Mouse (Mus musculus): Measurements from ENCODE around the gene Tax1bp3. TPM values are rescaled to one million over a fixed set of nuclear protein-coding genes. Genes with fewer than 3 reads are reported as not detected.
A peak's percentile ranks its signal among the peaks of the same experiment; 100 is the strongest.

Tax1bp3 gene
- polyA plus RNA-seq, 1 experiment from 2014 or later = 270 TPM

GRCm38 (mm10) chr11:73198603-73199229 lies 21.8 kb downstream of the Tax1bp3 start, which contains the start of gene Ctns:
Ctns (minus strand) TSS chr11:73199042.
- Histone ChIP-seq H3K4me1 (ENCODE audit: control insufficient read depth in 2 of 2, insufficient read depth in 2 of 2, low read length in 2 of 2) (peaks cover 0 to 8% of the 10 kb centered on the region in 2 experiments; a peak in 2 of 4 replicates), H3K4me2 (ENCODE audit: low read length) (peak within 1 kb of the TSS; percentile 98), H3K9me3 (ENCODE audit: control insufficient read depth, low read length) (no peaks in the 10 kb centered on the region), H3K9ac (ENCODE audit: low read length) (peak within 1 kb of the TSS; percentile 87), H3K36me3 (ENCODE audit: control insufficient read depth, insufficient read depth, low read length) (peaks cover 14% of the 10 kb centered on the region; the same call in 1 of the 2 replicates), H3K27ac (replicated peaks in 1 of 2; ENCODE audit: control insufficient read depth in 1 of 2, insufficient read depth in 1 of 2, low read depth in 2 of 2, low read length in 2 of 2) (peak within 1 kb of the TSS in 1 of 2 experiments; percentile 55; a peak in 1 of 4 replicates), H3K27me3 (ENCODE audit: control insufficient read depth, insufficient read depth, low read length) (no peaks in the 10 kb centered on the region), H3K4me3 (ENCODE audit: control insufficient read depth in 1 of 2, insufficient read depth in 1 of 2, low read depth in 1 of 2, low read length in 2 of 2) (peak within 1 kb of the TSS; percentile 55 to 81)
- WGBS = under 1% methylated on average over 22 of the region's 22 CpGs
- peak; percentile 94 for ATAC-seq (ENCODE audit: insufficient number of reproducible peaks, insufficient read depth, low FRiP score, low read depth)

GRCm38 (mm10) chr11:73199230-73199712 lies 22.4 kb downstream of the Tax1bp3 start, which contains the start of gene Shpk:
Shpk (plus strand) TSS chr11:73199460.
- no peaks in the 10 kb centered on the region for H3K27me3 ChIP-seq (ENCODE audit: control insufficient read depth, insufficient read depth, low read length)
- peak within 1 kb of the TSS; percentile 55 to 81 for H3K4me3 ChIP-seq (ENCODE audit: control insufficient read depth in 1 of 2, insufficient read depth in 1 of 2, low read depth in 1 of 2, low read length in 2 of 2)
- peak within 1 kb of the TSS; percentile 87 for H3K9ac ChIP-seq (ENCODE audit: low read length)
- peak within 1 kb of the TSS in 1 of 2 experiments; percentile 55; a peak in 1 of 4 replicates for H3K27ac ChIP-seq (replicated peaks in 1 of 2; ENCODE audit: control insufficient read depth in 1 of 2, insufficient read depth in 1 of 2, low read depth in 2 of 2, low read length in 2 of 2)
- peak; percentile 98 for ATAC-seq (ENCODE audit: insufficient number of reproducible peaks, insufficient read depth, low FRiP score, low read depth)
- WGBS = under 1% methylated on average over 32 of the region's 32 CpGs
- H3K36me3 ChIP-seq (ENCODE audit: control insufficient read depth, insufficient read depth, low read length) = peaks cover 14% of the 10 kb centered on the region; the same call in 1 of the 2 replicates
- peaks cover 0 to 8% of the 10 kb centered on the region in 2 experiments; a peak in 2 of 4 replicates for H3K4me1 ChIP-seq (ENCODE audit: control insufficient read depth in 2 of 2, insufficient read depth in 2 of 2, low read length in 2 of 2)
- H3K9me3 ChIP-seq (ENCODE audit: control insufficient read depth, low read length) = no peaks in the 10 kb centered on the region
- H3K4me2 ChIP-seq (ENCODE audit: low read length) = peak within 1 kb of the TSS; percentile 98

- WGBS = 3% methylated on average over 12 of the region's 12 CpGs
- Histone ChIP-seq H3K36me3 (ENCODE audit: control insufficient read depth, insufficient read depth, low read length) (peaks cover 14% of the 10 kb centered on the region; the same call in 1 of the 2 replicates), H3K4me1 (ENCODE audit: control insufficient read depth in 2 of 2, insufficient read depth in 2 of 2, low read length in 2 of 2) (peaks cover 0 to 8% of the 10 kb centered on the region in 2 experiments; a peak in 2 of 4 replicates), H3K27me3 (ENCODE audit: control insufficient read depth, insufficient read depth, low read length) (no peaks in the 10 kb centered on the region), H3K27ac (replicated peaks in 1 of 2; ENCODE audit: control insufficient read depth in 1 of 2, insufficient read depth in 1 of 2, low read depth in 2 of 2, low read length in 2 of 2) (no peak overlapping the region), H3K9ac (ENCODE audit: low read length) (peak overlapping the region; percentile 87), H3K4me3 (ENCODE audit: control insufficient read depth in 1 of 2, insufficient read depth in 1 of 2, low read depth in 1 of 2, low read length in 2 of 2) (peak overlapping the region; percentile 55 to 81), H3K4me2 (ENCODE audit: low read length) (peak overlapping the region; percentile 98), H3K9me3 (ENCODE audit: control insufficient read depth, low read length) (no peaks in the 10 kb centered on the region)
- no peak for ATAC-seq (ENCODE audit: insufficient number of reproducible peaks, insufficient read depth, low FRiP score, low read depth)
Observed at GRCm38 (mm10) chr11:73199879-73200278, 23.0 kb downstream of the Tax1bp3 start.

- H3K4me1 ChIP-seq (ENCODE audit: control insufficient read depth in 2 of 2, insufficient read depth in 2 of 2, low read length in 2 of 2) = peaks cover 0 to 8% of the 10 kb centered on the region in 2 experiments; a peak in 2 of 4 replicates
- H3K9ac ChIP-seq (ENCODE audit: low read length) = no peak overlapping the region
- ATAC-seq (ENCODE audit: insufficient number of reproducible peaks, insufficient read depth, low FRiP score, low read depth) = no peak
- H3K27me3 ChIP-seq (ENCODE audit: control insufficient read depth, insufficient read depth, low read length) = no peaks in the 10 kb centered on the region
- H3K36me3 ChIP-seq (ENCODE audit: control insufficient read depth, insufficient read depth, low read length) = peaks cover 3% of the 10 kb centered on the region; the same call in 1 of the 2 replicates
- no peaks in the 10 kb centered on the region for H3K9me3 ChIP-seq (ENCODE audit: control insufficient read depth, low read length)
- no peak overlapping the region for H3K4me3 ChIP-seq (ENCODE audit: control insufficient read depth in 1 of 2, insufficient read depth in 1 of 2, low read depth in 1 of 2, low read length in 2 of 2)
- 68% methylated on average over 2 of the region's 2 CpGs for WGBS
- no peak overlapping the region for H3K4me2 ChIP-seq (ENCODE audit: low read length)
- H3K27ac ChIP-seq (replicated peaks in 1 of 2; ENCODE audit: control insufficient read depth in 1 of 2, insufficient read depth in 1 of 2, low read depth in 2 of 2, low read length in 2 of 2) = no peak overlapping the region
Observed at GRCm38 (mm10) chr11:73201021-73201420, 24.1 kb downstream of the Tax1bp3 start.

- WGBS = 38% methylated on average over 4 of the region's 4 CpGs
- no peaks in the 10 kb centered on the region for H3K27me3 ChIP-seq (ENCODE audit: control insufficient read depth, insufficient read depth, low read length)
- ATAC-seq (ENCODE audit: insufficient number of reproducible peaks, insufficient read depth, low FRiP score, low read depth) = no peak
- H3K9ac ChIP-seq (ENCODE audit: low read length) = no peak overlapping the region
- no peak overlapping the region for H3K4me3 ChIP-seq (ENCODE audit: control insufficient read depth in 1 of 2, insufficient read depth in 1 of 2, low read depth in 1 of 2, low read length in 2 of 2)
- no peaks in the 10 kb centered on the region for H3K36me3 ChIP-seq (ENCODE audit: control insufficient read depth, insufficient read depth, low read length)
- no peak overlapping the region for H3K4me2 ChIP-seq (ENCODE audit: low read length)
- peaks cover 0 to 8% of the 10 kb centered on the region in 2 experiments; a peak in 2 of 4 replicates for H3K4me1 ChIP-seq (ENCODE audit: control insufficient read depth in 2 of 2, insufficient read depth in 2 of 2, low read length in 2 of 2)
- no peak overlapping the region for H3K27ac ChIP-seq (replicated peaks in 1 of 2; ENCODE audit: control insufficient read depth in 1 of 2, insufficient read depth in 1 of 2, low read depth in 2 of 2, low read length in 2 of 2)
- no peaks in the 10 kb centered on the region for H3K9me3 ChIP-seq (ENCODE audit: control insufficient read depth, low read length)
Observed at GRCm38 (mm10) chr11:73201597-73201996, 24.7 kb downstream of the Tax1bp3 start.

- H3K4me3 ChIP-seq (ENCODE audit: control insufficient read depth in 1 of 2, insufficient read depth in 1 of 2, low read depth in 1 of 2, low read length in 2 of 2) = no peak overlapping the region
- no peak overlapping the region for H3K9ac ChIP-seq (ENCODE audit: low read length)
- H3K9me3 ChIP-seq (ENCODE audit: control insufficient read depth, low read length) = no peaks in the 10 kb centered on the region
- no peaks in the 10 kb centered on the region for H3K27me3 ChIP-seq (ENCODE audit: control insufficient read depth, insufficient read depth, low read length)
- no peak overlapping the region for H3K4me2 ChIP-seq (ENCODE audit: low read length)
- H3K36me3 ChIP-seq (ENCODE audit: control insufficient read depth, insufficient read depth, low read length) = no peaks in the 10 kb centered on the region
- no peaks in the 10 kb centered on the region for H3K4me1 ChIP-seq (ENCODE audit: control insufficient read depth in 2 of 2, insufficient read depth in 2 of 2, low read length in 2 of 2)
- 80% methylated on average over 8 of the region's 8 CpGs for WGBS
- no peak for ATAC-seq (ENCODE audit: insufficient number of reproducible peaks, insufficient read depth, low FRiP score, low read depth)
- H3K27ac ChIP-seq (replicated peaks in 1 of 2; ENCODE audit: control insufficient read depth in 1 of 2, insufficient read depth in 1 of 2, low read depth in 2 of 2, low read length in 2 of 2) = no peak overlapping the region
Observed at GRCm38 (mm10) chr11:73203895-73204294, 27.0 kb downstream of the Tax1bp3 start.

- Histone ChIP-seq H3K9ac (ENCODE audit: low read length) (no peak overlapping the region), H3K4me1 (ENCODE audit: control insufficient read depth in 2 of 2, insufficient read depth in 2 of 2, low read length in 2 of 2) (no peaks in the 10 kb centered on the region), H3K27ac (replicated peaks in 1 of 2; ENCODE audit: control insufficient read depth in 1 of 2, insufficient read depth in 1 of 2, low read depth in 2 of 2, low read length in 2 of 2) (no peak overlapping the region), H3K36me3 (ENCODE audit: control insufficient read depth, insufficient read depth, low read length) (no peaks in the 10 kb centered on the region), H3K27me3 (ENCODE audit: control insufficient read depth, insufficient read depth, low read length) (no peaks in the 10 kb centered on the region), H3K4me2 (ENCODE audit: low read length) (no peak overlapping the region), H3K4me3 (ENCODE audit: control insufficient read depth in 1 of 2, insufficient read depth in 1 of 2, low read depth in 1 of 2, low read length in 2 of 2) (no peak overlapping the region), H3K9me3 (ENCODE audit: control insufficient read depth, low read length) (no peaks in the 10 kb centered on the region)
- 69% methylated on average over 7 of the region's 7 CpGs for WGBS
- ATAC-seq (ENCODE audit: insufficient number of reproducible peaks, insufficient read depth, low FRiP score, low read depth) = no peak
Observed at GRCm38 (mm10) chr11:73205194-73205593, 28.3 kb downstream of the Tax1bp3 start.
